Mouse (Mus musculus) kidney, embryonic 14.5 days (tissue): ENCODE data around the gene Grm4. TPM values are rescaled to one million over a fixed set of nuclear protein-coding genes. Genes with fewer than 3 reads are reported as not detected.

Source experiments
- ATAC-seq: fragments of 200-750 bp; cut with Nextera tagmentation; 2 replicates; pipeline ENCODE4 v1.8.0; 2017; ENCODE audit warnings: moderate number of reproducible peaks, mild to moderate bottlenecking, moderate TSS enrichment, moderate library complexity; ENCODE audit not compliant: low FRiP score, low TSS enrichment
- H3K27ac ChIP-seq: fragments of 300-500 bp; sonication (generic); 2 replicates; pipeline ENCODE4 v1.5.1; 2014; ENCODE audit warnings: low read depth, mild to moderate bottlenecking, low read length, moderate library complexity, mixed read lengths
- H3K27me3 ChIP-seq: fragments of 300-500 bp; sonication (generic); 2 replicates; pipeline ENCODE4 v1.6.1; 2014; ENCODE audit warnings: mild to moderate bottlenecking, low read length; ENCODE audit not compliant: control insufficient read depth, insufficient read depth
- H3K36me3 ChIP-seq: fragments of 300-500 bp; sonication (generic); 2 replicates; pipeline ENCODE4 v1.6.1; 2014; ENCODE audit warnings: low read length, mixed read lengths; ENCODE audit not compliant: control insufficient read depth, insufficient read depth
- H3K4me1 ChIP-seq: fragments of 300-500 bp; sonication (generic); 2 replicates; pipeline ENCODE4 v1.6.1; 2014; ENCODE audit warnings: low read length, mixed read lengths; ENCODE audit not compliant: control insufficient read depth, insufficient read depth
- H3K4me2 ChIP-seq: fragments of 300-500 bp; sonication (generic); replicated peaks from 2 replicates; pipeline ENCODE4 v1.6.1; 2014; ENCODE audit warnings: low read depth, mild to moderate bottlenecking, low read length
- H3K4me3 ChIP-seq: fragments of 300-500 bp; sonication (generic); 2 replicates; pipeline ENCODE4 v1.5.1; 2014; ENCODE audit warnings: mild to moderate bottlenecking, low read length
- H3K9ac ChIP-seq: fragments of 300-500 bp; sonication (generic); 2 replicates; pipeline ENCODE4 v1.6.1; 2014; ENCODE audit warnings: low read depth, mild to moderate bottlenecking, low read length, moderate library complexity
- H3K9me3 ChIP-seq: fragments of 300-500 bp; sonication (generic); 2 replicates; pipeline ENCODE4 v1.6.1; 2016; ENCODE audit warnings: low read length; ENCODE audit not compliant: control insufficient read depth
- WGBS: fragments of 180-500 bp; shearing (Covaris S2); extraction: QIAGEN DNeasy Blood & Tissue Kit; methylation state at CpG from one replicate; pipeline ENCODE4 v1.1.7; 2014; 5-methylcytosine and 5-hydroxymethylcytosine counted together
- polyA plus RNA-seq: library from polyadenylated mRNA; unstranded; fragments of >200 nt; fragmentation: Nextera tagmentation; extraction: Ambion mirVana; gene quantifications from 2 replicates; pipeline ENCODE4 v1.2.1, GENCODE M21; 2014

Gene Grm4
- polyA plus RNA-seq, 1 experiment from 2014 or later: 1.6 TPM

- ATAC-seq: peak; percentile 78
- H3K4me1 ChIP-seq: peaks cover 33% of the 10 kb centered on the region
- no peak overlapping the region for H3K27ac ChIP-seq
- no peak overlapping the region for H3K4me2 ChIP-seq
- H3K9ac ChIP-seq: no peak overlapping the region
- 13% methylated on average over 10 of the region's 10 CpGs for WGBS
- H3K4me3 ChIP-seq: no peak overlapping the region
- H3K27me3 ChIP-seq: peaks cover 14% of the 10 kb centered on the region
- no peaks in the 10 kb centered on the region for H3K9me3 ChIP-seq
- no peaks in the 10 kb centered on the region for H3K36me3 ChIP-seq
Observed at GRCm38 (mm10) chr17:27505221-27505881, 15.9 kb downstream of the Grm4 start.

DNA sequence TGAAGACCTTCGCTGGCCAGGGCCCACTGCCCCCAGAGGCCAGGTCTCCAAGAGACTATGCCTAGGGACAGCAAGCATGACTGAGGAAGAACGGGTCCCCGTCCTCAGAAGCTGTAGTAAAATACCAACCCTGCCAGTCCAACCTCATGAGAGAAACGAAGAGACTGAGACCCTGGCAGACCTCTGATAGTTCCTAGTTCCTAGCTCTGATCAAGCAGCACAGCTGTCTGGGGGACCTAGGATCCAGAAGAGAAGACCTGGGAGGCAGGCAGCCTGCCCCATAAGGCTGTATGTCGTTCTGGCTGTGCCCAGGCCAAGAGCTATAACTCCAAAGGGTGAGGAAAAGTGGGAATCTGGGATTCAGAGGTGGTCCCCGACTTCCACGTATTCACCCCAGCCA lies 17.3 kb downstream of the Grm4 start:
- no peak overlapping the region for H3K27ac ChIP-seq
- peaks cover 10% of the 10 kb centered on the region for H3K27me3 ChIP-seq
- H3K4me3 ChIP-seq: no peak overlapping the region
- peaks cover 33% of the 10 kb centered on the region for H3K4me1 ChIP-seq
- no peaks in the 10 kb centered on the region for H3K36me3 ChIP-seq
- no peaks in the 10 kb centered on the region for H3K9me3 ChIP-seq
- H3K4me2 ChIP-seq: no peak overlapping the region
- no peak for ATAC-seq
- H3K9ac ChIP-seq: no peak overlapping the region
- WGBS: 41% methylated on average over 7 of the region's 7 CpGs

DNA sequence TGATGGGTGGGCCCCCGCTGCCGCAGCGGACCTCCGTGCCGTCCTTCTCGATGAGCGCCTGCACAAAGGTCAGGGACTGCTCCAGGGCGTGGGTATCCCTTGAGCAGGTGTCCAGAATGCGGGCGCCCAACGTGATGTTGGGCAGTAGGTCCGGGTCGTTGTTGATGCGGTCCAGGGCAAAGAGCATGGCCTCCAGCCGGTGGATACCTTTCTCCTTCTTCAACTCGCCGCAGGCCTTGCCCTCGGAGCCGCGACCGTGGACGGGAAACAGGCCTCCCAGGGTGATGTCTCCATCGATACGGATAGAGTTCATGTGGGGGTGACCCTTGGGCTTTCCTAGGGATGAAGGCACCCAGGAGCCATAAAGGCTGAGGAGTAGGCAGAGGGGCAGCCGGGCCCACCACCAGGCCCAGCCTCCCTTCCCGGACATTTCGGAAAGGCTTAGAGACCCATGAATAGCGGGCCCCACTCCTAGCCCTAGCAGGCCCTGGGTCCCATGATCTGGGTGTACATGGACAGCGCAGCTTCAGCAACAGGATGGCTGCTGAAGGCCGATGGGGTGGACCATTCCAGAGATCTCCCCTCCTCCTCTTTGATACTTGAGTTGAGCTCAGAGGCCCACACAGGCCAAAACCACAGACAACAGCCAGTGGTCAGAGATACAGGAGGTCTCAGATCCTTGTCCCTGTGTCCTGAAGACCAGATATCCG lies 18.3 kb downstream of the Grm4 start:
- Histone ChIP-seq H3K9ac (no peak overlapping the region), H3K4me2 (no peak overlapping the region), H3K36me3 (no peaks in the 10 kb centered on the region), H3K4me1 (peaks cover 33% of the 10 kb centered on the region), H3K4me3 (no peak overlapping the region), H3K27ac (no peak overlapping the region), H3K27me3 (peaks cover 10% of the 10 kb centered on the region; the same call in 1 of the 2 replicates), H3K9me3 (no peaks in the 10 kb centered on the region)
- ATAC-seq: no peak
- WGBS: 64% methylated on average over 31 of the region's 31 CpGs

DNA sequence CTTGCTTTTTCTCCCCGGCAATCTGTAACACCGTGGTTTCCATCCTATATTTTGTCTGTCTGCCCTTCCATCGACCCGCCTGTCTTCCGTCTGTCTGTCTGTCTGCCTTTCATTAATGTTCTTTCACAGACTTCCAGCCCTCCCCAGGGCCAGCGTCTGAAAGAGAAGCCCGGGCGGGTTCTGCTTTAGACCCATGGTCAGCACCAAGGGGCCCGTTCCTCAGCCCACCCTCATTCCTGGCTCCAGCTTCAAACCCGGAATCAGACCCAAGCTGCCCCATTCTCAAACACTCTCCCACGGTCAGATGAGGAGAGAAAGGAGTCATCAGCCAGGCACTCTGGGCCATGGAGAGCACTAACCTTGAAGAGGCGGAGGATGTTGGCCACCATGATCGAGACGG lies 18.9 kb downstream of the Grm4 start:
- Histone ChIP-seq H3K4me2 (no peak overlapping the region), H3K36me3 (no peaks in the 10 kb centered on the region), H3K4me1 (peaks cover 33% of the 10 kb centered on the region), H3K27ac (no peak overlapping the region), H3K9me3 (no peaks in the 10 kb centered on the region), H3K27me3 (peaks cover 10% of the 10 kb centered on the region; the same call in 1 of the 2 replicates), H3K4me3 (no peak overlapping the region), H3K9ac (no peak overlapping the region)
- WGBS: 31% methylated on average over 14 of the region's 14 CpGs
- ATAC-seq: no peak

GRCm38 (mm10) chr17:27501331-27502251 lies 19.6 kb downstream of the Grm4 start:
- H3K4me3 ChIP-seq: no peak overlapping the region
- H3K36me3 ChIP-seq: no peaks in the 10 kb centered on the region
- 12% methylated on average over 18 of the region's 18 CpGs for WGBS
- peaks cover 10% of the 10 kb centered on the region; the same call in 1 of the 2 replicates for H3K27me3 ChIP-seq
- no peak overlapping the region for H3K27ac ChIP-seq
- peaks cover 33% of the 10 kb centered on the region for H3K4me1 ChIP-seq
- H3K9ac ChIP-seq: no peak overlapping the region
- 0 out of 2 replicates have a peak overlapping the region, but pooled peaks have one; percentile 19 for H3K4me2 ChIP-seq
- ATAC-seq: no peak
- no peaks in the 10 kb centered on the region for H3K9me3 ChIP-seq

DNA sequence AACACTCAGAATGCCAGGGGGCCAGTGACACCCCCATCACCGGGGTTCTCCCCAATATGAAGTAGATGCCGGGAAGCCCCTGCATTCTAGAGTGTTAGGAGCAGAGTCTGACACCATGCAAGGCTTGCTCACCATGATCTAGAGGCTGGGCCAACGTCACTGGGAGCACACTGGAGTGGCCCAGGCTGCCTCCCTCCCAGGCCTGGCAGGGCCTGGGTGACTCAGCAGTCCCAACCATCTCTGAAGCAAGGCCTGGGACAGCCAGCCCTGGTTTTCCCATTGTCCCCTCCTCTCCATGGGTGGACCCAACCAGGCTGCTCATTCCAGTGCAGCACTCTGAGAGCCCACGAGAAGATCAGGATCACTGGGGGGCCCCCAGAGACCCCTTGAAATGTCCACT lies 20.4 kb downstream of the Grm4 start:
- peaks cover 27% of the 10 kb centered on the region for H3K4me1 ChIP-seq
- no peak for ATAC-seq
- WGBS: 43% methylated on average over 4 of the region's 4 CpGs
- H3K27me3 ChIP-seq: peaks cover 10% of the 10 kb centered on the region; the same call in 1 of the 2 replicates
- no peaks in the 10 kb centered on the region for H3K9me3 ChIP-seq
- H3K4me2 ChIP-seq: no peak overlapping the region
- no peak overlapping the region for H3K4me3 ChIP-seq
- no peak overlapping the region for H3K27ac ChIP-seq
- no peaks in the 10 kb centered on the region for H3K36me3 ChIP-seq
- no peak overlapping the region for H3K9ac ChIP-seq

DNA sequence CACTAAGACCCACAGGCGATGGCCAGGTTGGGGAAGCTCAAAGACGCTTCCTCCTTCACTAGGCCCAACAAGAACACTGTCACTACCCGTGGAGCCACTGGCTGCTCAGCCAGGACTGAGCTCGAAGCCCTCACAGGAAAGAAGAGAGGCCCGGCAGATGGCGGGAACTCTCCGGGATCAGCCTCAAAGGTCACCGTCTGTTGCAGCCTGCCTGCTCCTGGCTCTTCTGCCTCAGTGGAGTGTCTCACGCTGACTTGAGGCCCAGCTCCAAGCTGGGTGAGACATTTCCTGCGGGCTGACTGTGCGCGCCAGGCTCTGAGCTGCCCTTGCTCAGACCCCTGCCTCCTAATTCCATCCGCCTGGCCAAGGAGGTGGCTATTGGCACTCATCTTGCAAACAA lies 22.1 kb downstream of the Grm4 start:
- Histone ChIP-seq H3K36me3 (no peaks in the 10 kb centered on the region), H3K4me3 (no peak overlapping the region), H3K4me1 (peaks cover 14% of the 10 kb centered on the region; the same call in 1 of the 2 replicates), H3K9me3 (no peaks in the 10 kb centered on the region), H3K27me3 (peaks cover 10% of the 10 kb centered on the region; the same call in 1 of the 2 replicates), H3K9ac (no peak overlapping the region), H3K27ac (no peak overlapping the region), H3K4me2 (no peak overlapping the region)
- WGBS: 76% methylated on average over 13 of the region's 13 CpGs
- ATAC-seq: no peak

DNA sequence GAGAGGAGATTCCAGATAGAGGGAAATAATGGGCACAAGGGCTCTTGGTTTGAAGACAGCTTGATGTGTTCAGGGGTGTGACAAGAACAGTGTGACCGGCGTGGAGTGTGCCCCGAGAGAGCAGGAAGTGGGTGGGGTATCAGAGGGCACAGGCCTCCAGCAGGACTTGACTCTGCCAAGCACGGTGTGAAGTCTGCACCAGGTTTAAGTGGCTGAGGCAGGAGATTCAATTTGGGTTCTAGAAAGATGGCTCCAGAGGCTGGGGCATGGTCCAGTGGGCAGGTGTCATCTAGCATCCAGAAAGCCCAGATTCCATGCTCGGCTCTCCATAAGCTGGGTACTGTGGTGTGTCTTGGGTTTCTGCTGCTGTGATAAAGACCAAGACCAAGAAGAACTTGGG lies 23.4 kb downstream of the Grm4 start:
- H3K27ac ChIP-seq: no peak overlapping the region
- no peak for ATAC-seq
- H3K27me3 ChIP-seq: peaks cover 5% of the 10 kb centered on the region; the same call in 1 of the 2 replicates
- no peaks in the 10 kb centered on the region for H3K36me3 ChIP-seq
- WGBS: 63% methylated on average over 5 of the region's 5 CpGs
- H3K4me2 ChIP-seq: no peak overlapping the region
- no peak overlapping the region for H3K9ac ChIP-seq
- no peaks in the 10 kb centered on the region for H3K9me3 ChIP-seq
- H3K4me1 ChIP-seq: peaks cover 14% of the 10 kb centered on the region; the same call in 1 of the 2 replicates
- H3K4me3 ChIP-seq: no peak overlapping the region
